Mouse (Mus musculus): ENCODE data around the gene Trip11. TPM values are rescaled to one million over a fixed set of nuclear protein-coding genes. Genes with fewer than 3 reads are reported as not detected.
A peak's percentile ranks its signal among the peaks of the same experiment; 100 is the strongest.

Gene Trip11
- total RNA-seq, 2 experiments from 2014 or later, result 17.6 to 19.4 TPM

- intact Hi-C loops (cut with DNase I; ENCODE audit: low total_unique reads), result no loop called here
- DNase-seq, result no peak
Observed at GRCm38 (mm10) chr12:101832179-101833114, 80.6 kb downstream of the Trip11 start.

DNA sequence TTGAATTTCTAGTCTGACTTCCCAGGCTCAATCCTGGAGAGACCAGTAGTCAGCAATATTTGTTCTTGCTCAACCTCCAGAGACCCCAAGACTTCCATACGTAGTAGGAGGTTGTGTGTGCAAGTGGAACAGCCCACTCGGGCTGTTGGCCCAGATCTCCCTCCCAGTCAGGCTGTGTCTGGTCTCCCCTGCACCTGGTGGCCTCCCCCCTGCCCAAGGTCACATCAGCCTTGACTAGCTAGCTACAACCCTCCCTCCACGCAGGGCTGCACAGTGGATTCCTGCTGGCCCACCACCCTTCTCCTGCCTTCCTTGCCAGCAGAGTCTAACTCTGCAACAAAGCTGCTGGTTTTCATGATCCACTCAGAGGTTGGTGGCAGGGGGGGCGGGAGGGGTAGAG, 81.8 kb downstream of the Trip11 start:
- peak; percentile 12 for DNase-seq
- intact Hi-C loops (cut with DNase I; ENCODE audit: low total_unique reads), result no loop called here

- no peak for DNase-seq
- intact Hi-C loops (cut with DNase I; ENCODE audit: low total_unique reads), result no loop called here
Observed at GRCm38 (mm10) chr12:101823161-101823560, 89.9 kb downstream of the Trip11 start.

- DNase-seq, result no peak
- intact Hi-C loops (cut with DNase I; ENCODE audit: low total_unique reads), result no loop called here
Observed at GRCm38 (mm10) chr12:101821596-101821995, 91.5 kb downstream of the Trip11 start.

DNA sequence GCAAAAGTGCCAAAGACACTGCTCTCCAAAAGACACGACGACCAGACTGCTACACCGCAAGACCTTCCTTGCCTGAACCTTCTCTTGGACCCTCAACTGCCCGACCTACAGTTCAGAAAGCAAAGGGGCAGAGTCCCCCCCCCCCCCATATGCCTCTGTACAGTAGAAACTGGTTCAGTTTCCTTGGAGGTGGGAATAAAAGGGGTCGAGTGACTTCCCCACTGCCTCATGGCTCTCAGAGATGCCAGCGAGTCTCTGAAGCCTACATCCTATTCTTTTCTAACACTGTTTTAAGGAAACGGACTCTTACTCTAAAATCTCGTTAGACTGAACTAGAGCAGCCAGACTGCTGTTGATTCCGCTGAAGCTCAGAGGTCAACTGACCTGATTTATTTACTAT, 93.5 kb downstream of the Trip11 start:
- DNase-seq, result no peak
- intact Hi-C loops (cut with DNase I; ENCODE audit: low total_unique reads), result no loop called here

GRCm38 (mm10) chr12:101818608-101819370, 94.3 kb downstream of the Trip11 start, which contains the start of gene Fbln5:
Gene Fbln5 (minus strand): TSS chr12:101819055.
- intact Hi-C loops (cut with DNase I; ENCODE audit: low total_unique reads), result no loop called here
- DNase-seq, result peak; percentile 75

DNA sequence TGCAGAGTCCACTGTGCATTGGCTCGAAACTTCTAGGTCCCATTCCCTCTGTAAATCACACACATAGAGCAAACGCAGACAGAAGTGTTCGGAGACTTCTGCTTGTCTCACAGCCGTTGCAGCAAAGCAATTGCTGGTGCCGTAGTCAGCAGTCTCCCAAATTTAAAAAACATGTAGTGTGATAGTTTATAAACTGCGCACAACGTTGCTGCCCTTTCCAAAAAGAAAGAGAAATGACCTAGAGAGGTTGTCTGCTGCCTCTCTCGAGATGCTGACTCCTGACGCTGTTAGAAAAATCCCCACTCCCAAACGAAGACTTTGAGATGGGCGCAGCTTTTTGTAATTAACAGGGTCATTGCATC, 94.8 kb downstream of the Trip11 start:
- DNase-seq, result no peak
- intact Hi-C loops (cut with DNase I; ENCODE audit: low total_unique reads), result no loop called here

- DNase-seq, result no peak
- intact Hi-C loops (cut with DNase I; ENCODE audit: low total_unique reads), result no loop called here
Observed at GRCm38 (mm10) chr12:101816810-101817209, 96.3 kb downstream of the Trip11 start.

GRCm38 (mm10) chr12:101815796-101816195, 97.3 kb downstream of the Trip11 start:
- DNase-seq, result no peak
- intact Hi-C loops (cut with DNase I; ENCODE audit: low total_unique reads), result no loop called here

DNA sequence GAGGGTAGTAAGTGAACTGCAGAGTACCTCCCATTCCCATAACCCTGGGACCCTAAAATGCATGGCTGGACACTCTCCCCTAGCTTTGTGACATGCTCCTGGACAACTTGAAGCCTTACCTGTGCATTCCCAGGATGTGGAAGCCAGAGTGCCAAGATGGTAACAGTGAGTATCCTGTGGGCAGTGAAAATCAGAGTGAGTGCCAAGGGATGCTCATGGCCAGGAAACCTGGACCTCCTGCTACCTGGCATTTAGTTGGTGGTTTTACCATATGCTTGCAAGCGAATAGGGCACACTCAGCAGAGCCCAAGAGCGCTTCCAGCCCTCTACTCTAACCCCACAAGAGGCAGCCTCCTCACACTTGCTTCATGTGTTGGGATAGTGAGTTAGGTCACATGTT, 98.6 kb downstream of the Trip11 start:
- no peak for DNase-seq
- intact Hi-C loops (cut with DNase I; ENCODE audit: low total_unique reads), result no loop called here

DNA sequence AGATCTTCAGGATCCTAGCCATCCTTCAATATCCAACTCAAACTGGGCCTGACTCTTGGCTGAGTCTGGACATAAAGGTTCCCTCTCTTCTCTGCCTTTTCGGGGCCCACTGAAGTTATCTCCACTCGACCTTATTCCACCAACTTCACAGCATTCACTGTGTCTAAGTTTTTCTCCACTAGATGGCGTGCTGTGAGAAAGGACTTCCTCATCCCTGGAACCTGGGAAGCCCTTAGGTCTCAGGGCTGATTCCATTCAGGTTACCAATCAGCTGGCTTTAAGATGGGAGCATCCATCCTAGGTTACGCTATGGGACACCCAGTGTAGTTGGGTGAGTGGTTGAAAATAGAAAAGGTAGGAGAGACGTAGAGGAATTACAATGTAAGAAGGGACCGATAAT, 101.9 kb downstream of the Trip11 start:
- DNase-seq, result no peak
- intact Hi-C loops (cut with DNase I; ENCODE audit: low total_unique reads), result no loop called here

DNA sequence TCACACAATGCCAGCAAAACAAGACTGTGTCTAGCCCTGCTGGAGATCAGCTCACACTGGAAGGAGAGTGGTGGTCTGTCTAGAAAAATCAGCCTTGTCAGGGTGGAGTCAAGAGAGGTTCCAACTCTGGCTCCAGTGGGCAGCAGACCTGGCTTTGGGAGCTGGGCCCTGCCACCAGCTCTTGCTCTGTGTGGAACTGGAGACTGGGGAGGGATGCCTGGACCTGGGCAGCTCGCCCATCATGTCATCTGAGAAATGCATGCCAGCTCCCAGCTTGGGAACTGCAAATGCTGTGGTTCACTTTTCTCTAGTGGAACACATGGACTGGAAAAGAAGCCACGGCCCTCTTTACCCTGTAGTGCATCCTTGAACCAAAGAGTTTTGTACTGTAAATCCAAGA, 102.6 kb downstream of the Trip11 start:
- DNase-seq, result peak; percentile 69
- intact Hi-C loops (cut with DNase I; ENCODE audit: low total_unique reads), result no loop called here

- DNase-seq, result peak; percentile 22
- intact Hi-C loops (cut with DNase I; ENCODE audit: low total_unique reads), result no loop called here
Observed at GRCm38 (mm10) chr12:101807400-101807799, 105.7 kb downstream of the Trip11 start.

- no peak for DNase-seq
- intact Hi-C loops (cut with DNase I; ENCODE audit: low total_unique reads), result no loop called here
Observed at GRCm38 (mm10) chr12:101802445-101802844, 110.6 kb downstream of the Trip11 start.

DNA sequence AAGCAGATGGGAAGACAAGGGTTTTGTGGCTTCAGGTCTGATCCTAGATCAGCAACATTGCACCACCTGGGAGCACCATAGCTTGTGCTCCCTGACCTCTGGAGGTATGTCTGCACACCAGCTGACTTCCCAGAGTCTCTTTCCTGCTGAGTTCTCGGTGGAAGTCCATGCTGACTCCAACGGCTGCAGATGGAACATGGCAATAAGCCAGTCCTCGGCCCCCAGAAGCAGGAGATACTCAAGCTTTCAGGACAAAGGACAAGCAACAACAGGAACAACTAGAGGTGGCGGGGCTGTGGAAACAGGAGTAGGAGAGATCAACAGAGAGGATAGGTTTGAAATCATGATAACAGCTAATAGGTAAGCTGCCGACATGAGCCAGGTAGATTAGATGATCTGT, 111.3 kb downstream of the Trip11 start:
- intact Hi-C loops (cut with DNase I; ENCODE audit: low total_unique reads), result no loop called here
- no peak for DNase-seq

- intact Hi-C loops (cut with DNase I; ENCODE audit: low total_unique reads), result no loop called here
- no peak for DNase-seq
Observed at GRCm38 (mm10) chr12:101801051-101801450, 112.0 kb downstream of the Trip11 start.

GRCm38 (mm10) chr12:101798189-101798922, 114.7 kb downstream of the Trip11 start:
- no peak for DNase-seq
- intact Hi-C loops (cut with DNase I; ENCODE audit: low total_unique reads), result no loop called here

DNA sequence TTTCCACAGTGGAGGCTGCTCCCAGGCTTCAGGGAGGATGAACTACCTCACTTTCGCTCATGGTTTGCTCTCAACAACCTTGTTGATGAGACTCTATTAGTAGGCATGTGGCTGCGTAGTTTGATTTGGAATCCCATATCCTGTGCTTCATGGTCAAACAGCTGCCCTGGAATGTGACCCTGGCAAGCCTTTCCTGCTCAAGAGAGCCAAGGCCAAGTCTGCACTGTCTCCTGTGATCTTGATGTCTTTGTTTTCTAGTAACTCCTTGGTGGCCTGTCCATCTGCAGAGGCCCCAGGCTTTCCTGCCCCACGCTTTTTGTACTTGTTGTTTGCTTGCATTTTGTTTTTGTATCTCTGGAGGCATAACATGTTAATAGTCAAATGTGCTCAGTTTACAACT, 118.6 kb downstream of the Trip11 start:
- intact Hi-C loops (cut with DNase I; ENCODE audit: low total_unique reads), result no loop called here
- DNase-seq, result peak; percentile 49

DNA sequence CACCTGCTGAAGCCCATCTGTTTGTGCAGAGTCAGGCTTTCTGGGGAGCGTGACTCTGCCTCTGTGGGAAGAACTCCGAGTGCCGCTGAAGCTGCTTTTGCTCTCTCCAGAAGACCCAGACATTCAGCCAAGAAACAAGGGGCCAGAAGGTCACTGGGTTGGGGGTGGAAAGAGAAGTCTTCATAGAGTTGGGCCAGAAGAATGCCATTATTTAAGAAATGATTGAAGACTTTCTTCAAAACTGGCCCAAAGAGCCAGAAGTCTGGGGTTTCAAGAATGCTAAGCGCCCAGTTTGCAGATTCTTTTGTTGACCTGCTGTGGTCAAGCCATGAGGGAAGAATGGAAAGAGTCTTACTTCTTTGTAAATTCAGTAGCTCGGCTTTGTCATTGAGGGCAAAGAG, 119.8 kb downstream of the Trip11 start:
- intact Hi-C loops (cut with DNase I; ENCODE audit: low total_unique reads), result no loop called here
- DNase-seq, result no peak

DNA sequence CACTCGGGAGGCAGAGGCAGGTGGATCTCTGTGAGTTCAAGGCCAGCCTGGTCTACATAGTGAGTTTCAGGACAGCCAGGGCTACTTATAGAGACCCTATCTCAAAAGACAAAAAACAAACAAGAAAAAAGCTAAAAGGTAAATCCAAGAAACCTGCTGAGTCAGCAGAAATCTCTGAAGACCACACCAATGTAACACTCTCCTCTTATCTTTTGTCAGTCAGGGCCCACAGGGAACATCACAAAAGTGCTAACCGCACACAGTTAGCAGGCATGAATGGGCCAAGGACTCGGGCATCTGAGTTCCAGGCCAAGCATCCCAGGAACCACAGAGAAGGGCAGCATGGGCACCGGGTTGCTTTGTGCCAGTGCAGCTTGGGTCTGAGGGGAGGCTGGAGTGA, 120.4 kb downstream of the Trip11 start:
- intact Hi-C loops (cut with DNase I; ENCODE audit: low total_unique reads), result no loop called here

More for the DNA sequence above, 120.4 kb downstream of the Trip11 start:
- DNase-seq, result no peak

All from gastrocnemius, postnatal 14 days (tissue).